Mouse (Mus musculus) limb, embryonic 14.5 days (tissue): ENCODE results near the gene Nthl1. TPM values are rescaled to one million over a fixed set of nuclear protein-coding genes. Genes with fewer than 3 reads are reported as not detected.

Experiments used
- ATAC-seq: fragments of 200-750 bp; cut with Nextera tagmentation; 2 replicates; pipeline ENCODE4 v1.8.0; 2017; ENCODE audit warnings: low read depth, moderate number of reproducible peaks, moderate TSS enrichment; ENCODE audit not compliant: low FRiP score
- DNase-seq: peaks from one replicate; pipeline ENCODE4 v3.0.0-alpha.2; 2015; ENCODE audit warnings: low spot score
- H3K27ac ChIP-seq: fragments of 300-500 bp; sonication (generic); replicated peaks from 2 replicates; pipeline ENCODE4 v1.5.1; 2014; ENCODE audit warnings: low read depth, mild to moderate bottlenecking, low read length, moderate library complexity, mixed read lengths
- H3K27me3 ChIP-seq: fragments of 300-500 bp; sonication (generic); 2 replicates; pipeline ENCODE4 v1.6.1; 2014; ENCODE audit warnings: low read length, mixed read lengths; ENCODE audit not compliant: control insufficient read depth, insufficient read depth
- H3K36me3 ChIP-seq: fragments of 300-500 bp; sonication (generic); 2 replicates; pipeline ENCODE4 v1.6.1; 2014; ENCODE audit warnings: mild to moderate bottlenecking, low read length, moderate library complexity, mixed read lengths; ENCODE audit not compliant: control insufficient read depth, insufficient read depth
- H3K4me1 ChIP-seq: fragments of 300-500 bp; sonication (generic); 2 replicates; pipeline ENCODE4 v1.6.1; 2014; ENCODE audit warnings: antibody characterized with exemption, low read length, mixed read lengths; ENCODE audit not compliant: control insufficient read depth, insufficient read depth
- H3K4me2 ChIP-seq: fragments of 300-500 bp; sonication (generic); replicated peaks from 2 replicates; pipeline ENCODE4 v1.6.1; 2014; ENCODE audit warnings: low read depth, mild to moderate bottlenecking, low read length, moderate library complexity; ENCODE audit not compliant: severe bottlenecking
- H3K4me3 ChIP-seq: fragments of 300-500 bp; sonication (generic); replicated peaks from 2 replicates; pipeline ENCODE4 v1.5.1; 2014; ENCODE audit warnings: low read length
- H3K9ac ChIP-seq: fragments of 300-500 bp; sonication (generic); 2 replicates; pipeline ENCODE4 v1.6.1; 2014; ENCODE audit warnings: mild to moderate bottlenecking, low read depth, low read length, moderate library complexity; ENCODE audit not compliant: severe bottlenecking
- H3K9me3 ChIP-seq: fragments of 300-500 bp; sonication (generic); 2 replicates; pipeline ENCODE4 v1.6.1; 2016; ENCODE audit warnings: low read length; ENCODE audit not compliant: control insufficient read depth
- POLR2A ChIP-seq: fragments of 200-500 bp; IDR thresholded peaks from 2 replicates; pipeline ENCODE4 v1.8.0; 2012; ENCODE audit warnings: inconsistent platforms, mild to moderate bottlenecking, moderate library complexity, borderline replicate concordance; ENCODE audit not compliant: insufficient read depth, insufficient read length; ENCODE audit errors: extremely low read depth
- WGBS: fragments of 180-500 bp; shearing (Covaris S2); extraction: QIAGEN DNeasy Blood & Tissue Kit; methylation state at CpG from one replicate; pipeline ENCODE4 v1.1.7; 2014; 5-methylcytosine and 5-hydroxymethylcytosine counted together
- polyA plus RNA-seq, 2 experiments: library from polyadenylated mRNA; depleted of rRNA in 1 of 2; stranded (reverse) in 1 of 2; unstranded in 1 of 2; fragments of >200 nt; fragmentation: Nextera tagmentation in 1 of 2; extraction: Ambion mirVana in 1 of 2; gene quantifications; 2 replicates each; pipeline versions ENCODE4 v1.2.1 to v1.2.3; 2012 to 2014

Nthl1 gene
- polyA plus RNA-seq, 2 experiments: 17.8 to 30.0 TPM

- H3K27me3 ChIP-seq: no peaks in the 10 kb centered on the region
- no peaks in the 10 kb centered on the region for H3K4me1 ChIP-seq
- ATAC-seq (no peak), DNase-seq (no peak)
- no peaks in the 10 kb centered on the region for H3K9me3 ChIP-seq
- H3K4me2 ChIP-seq: no peak overlapping the region
- peaks cover 91% of the 10 kb centered on the region for H3K36me3 ChIP-seq
- 88% methylated on average over 5 of the region's 5 CpGs for whole genome bisulfite sequencing
- no peak for TF ChIP-seq POLR2A
- no peak overlapping the region for H3K4me3 ChIP-seq
- no peak overlapping the region for H3K9ac ChIP-seq
- no peak overlapping the region for H3K27ac ChIP-seq
Measured at GRCm38 (mm10) chr17:24591695-24592094, 40.8 kb upstream of the Nthl1 start.

- no peak overlapping the region for H3K9ac ChIP-seq
- peaks cover 93% of the 10 kb centered on the region for H3K36me3 ChIP-seq
- DNase-seq (no peak), ATAC-seq (no peak)
- H3K9me3 ChIP-seq: no peaks in the 10 kb centered on the region
- no peaks in the 10 kb centered on the region for H3K27me3 ChIP-seq
- H3K4me3 ChIP-seq: no peak overlapping the region
- H3K4me1 ChIP-seq: no peaks in the 10 kb centered on the region
- 83% methylated on average over 4 of the region's 5 CpGs for WGBS
- H3K4me2 ChIP-seq: no peak overlapping the region
- TF ChIP-seq POLR2A: no peak
- no peak overlapping the region for H3K27ac ChIP-seq
Measured at GRCm38 (mm10) chr17:24593248-24593647, 39.2 kb upstream of the Nthl1 start.

GRCm38 (mm10) chr17:24593992-24594890 is 38.2 kb upstream of the Nthl1 start:
- Histone ChIP-seq H3K9ac (no peak overlapping the region), H3K27me3 (no peaks in the 10 kb centered on the region), H3K36me3 (peaks cover 97% of the 10 kb centered on the region), H3K27ac (no peak overlapping the region), H3K9me3 (no peaks in the 10 kb centered on the region), H3K4me3 (no peak overlapping the region), H3K4me1 (no peaks in the 10 kb centered on the region), H3K4me2 (no peak overlapping the region)
- DNase-seq (no peak), ATAC-seq (no peak)
- TF ChIP-seq POLR2A: no peak
- WGBS: 93% methylated on average over 26 of the region's 26 CpGs

GRCm38 (mm10) chr17:24595126-24596072 is 37.1 kb upstream of the Nthl1 start:
- no peaks in the 10 kb centered on the region for H3K27me3 ChIP-seq
- no peak overlapping the region for H3K4me2 ChIP-seq
- no peaks in the 10 kb centered on the region for H3K9me3 ChIP-seq
- H3K36me3 ChIP-seq: peaks cover 100% of the 10 kb centered on the region
- no peaks in the 10 kb centered on the region for H3K4me1 ChIP-seq
- H3K4me3 ChIP-seq: no peak overlapping the region
- no peak for DNase-seq
- H3K27ac ChIP-seq: no peak overlapping the region
- ATAC-seq: peak; percentile 23; the same call in 1 of the 2 replicates
- H3K9ac ChIP-seq: no peak overlapping the region
- WGBS: 72% methylated on average over 17 of the region's 17 CpGs
- TF ChIP-seq POLR2A: no peak

- no peaks in the 10 kb centered on the region for H3K4me1 ChIP-seq
- 73% methylated on average over 5 of the region's 5 CpGs for WGBS
- H3K27me3 ChIP-seq: no peaks in the 10 kb centered on the region
- no peak for ATAC-seq
- no peak for DNase-seq
- TF ChIP-seq POLR2A: no peak
- no peak overlapping the region for H3K9ac ChIP-seq
- H3K27ac ChIP-seq: no peak overlapping the region
- H3K4me2 ChIP-seq: no peak overlapping the region
- no peak overlapping the region for H3K4me3 ChIP-seq
- H3K36me3 ChIP-seq: peaks cover 100% of the 10 kb centered on the region
- H3K9me3 ChIP-seq: no peaks in the 10 kb centered on the region
Measured at GRCm38 (mm10) chr17:24596073-24596466, 36.4 kb upstream of the Nthl1 start.
